Mouse (Mus musculus): ENCODE data around the gene Zup1. TPM values are rescaled to one million over a fixed set of nuclear protein-coding genes. Genes with fewer than 3 reads are reported as not detected.
A peak's percentile ranks its signal among the peaks of the same experiment; 100 is the strongest.
"Not testable (repeated sequence)": the region's sequence is repeated elsewhere in the genome, so short reads cannot be mapped to it uniquely, and the experiment has no call there.

Gene Zup1
- polyA plus RNA-seq (2012) = 0.05 and 0.23 TPM in 2 replicates

GRCm38 (mm10) chr10:33950803-33951583, at the start of gene Zup1:
Gene Zup1, minus strand, starts transcription at chr10:33951269.
- Histone ChIP-seq H3K9me3 (ENCODE audit: control insufficient read depth, low read length) (no peaks in the 10 kb centered on the region), H3K4me3 (replicated peaks) (peak within 1 kb of the TSS; percentile 86), H3K4me1 (ENCODE audit: control insufficient read depth) (peaks cover 22% of the 10 kb centered on the region), H3K27me3 (ENCODE audit: control insufficient read depth) (no peaks in the 10 kb centered on the region), H3K36me3 (ENCODE audit: control insufficient read depth) (peaks cover 19% of the 10 kb centered on the region)
- no peak for TF ChIP-seq TAL1 (IDR thresholded peaks at IDR 0.05; ENCODE audit: low read length)
- TF ChIP-seq GATA1 (IDR thresholded peaks at IDR 0.05; ENCODE audit: low read length) = 0 out of 2 replicates have a peak, but pooled peaks have one; percentile 5

DNA sequence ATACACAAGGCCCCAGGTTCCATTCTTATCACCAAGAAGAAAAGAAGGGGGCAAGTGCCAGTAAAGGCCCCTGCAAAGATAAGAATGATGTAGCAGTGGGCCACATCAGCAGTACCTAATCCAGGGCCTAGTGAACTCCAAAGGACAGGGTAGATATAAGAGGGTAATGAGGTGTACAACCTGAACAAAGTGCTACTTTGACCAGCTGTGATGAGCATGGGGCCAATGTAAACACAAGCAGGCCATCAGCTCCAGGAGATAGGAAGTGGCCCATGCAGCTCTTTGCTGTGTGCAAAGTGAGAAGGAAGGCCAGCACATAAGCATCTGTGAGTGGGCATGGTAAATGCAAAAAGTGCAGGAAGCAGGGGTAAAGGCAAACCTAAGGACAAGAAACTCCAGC, 47.3 kb upstream of the Zup1 start:
- H3K4me3 ChIP-seq (replicated peaks) = no peak overlapping the region
- H3K36me3 ChIP-seq (ENCODE audit: control insufficient read depth) = peaks cover 49% of the 10 kb centered on the region
- H3K9me3 ChIP-seq (ENCODE audit: control insufficient read depth, low read length) = no peaks in the 10 kb centered on the region
- no peaks in the 10 kb centered on the region for H3K27me3 ChIP-seq (ENCODE audit: control insufficient read depth)
- TF ChIP-seq TAL1 (IDR thresholded peaks at IDR 0.05; ENCODE audit: low read length) (no peak), GATA1 (IDR thresholded peaks at IDR 0.05; ENCODE audit: low read length) (no peak)
- H3K4me1 ChIP-seq (ENCODE audit: control insufficient read depth) = peaks cover 4% of the 10 kb centered on the region

- not testable (repeated sequence) for H3K4me3 ChIP-seq (replicated peaks); H3K27me3 ChIP-seq (ENCODE audit: control insufficient read depth); H3K4me1 ChIP-seq (ENCODE audit: control insufficient read depth); H3K9me3 ChIP-seq (ENCODE audit: control insufficient read depth, low read length)
- H3K36me3 ChIP-seq (ENCODE audit: control insufficient read depth) = peaks cover 47% of the 10 kb centered on the region
These were observed 45.6 kb upstream of the Zup1 start for GRCm38 (mm10) chr10:33996686-33997085.

- H3K9me3 ChIP-seq (ENCODE audit: control insufficient read depth, low read length) = no peaks in the 10 kb centered on the region
- no peak for TF ChIP-seq GATA1 (IDR thresholded peaks at IDR 0.05; ENCODE audit: low read length)
- no peak for TF ChIP-seq TAL1 (IDR thresholded peaks at IDR 0.05; ENCODE audit: low read length)
These were observed 35.7 kb upstream of the Zup1 start for GRCm38 (mm10) chr10:33986771-33987170.

DNA sequence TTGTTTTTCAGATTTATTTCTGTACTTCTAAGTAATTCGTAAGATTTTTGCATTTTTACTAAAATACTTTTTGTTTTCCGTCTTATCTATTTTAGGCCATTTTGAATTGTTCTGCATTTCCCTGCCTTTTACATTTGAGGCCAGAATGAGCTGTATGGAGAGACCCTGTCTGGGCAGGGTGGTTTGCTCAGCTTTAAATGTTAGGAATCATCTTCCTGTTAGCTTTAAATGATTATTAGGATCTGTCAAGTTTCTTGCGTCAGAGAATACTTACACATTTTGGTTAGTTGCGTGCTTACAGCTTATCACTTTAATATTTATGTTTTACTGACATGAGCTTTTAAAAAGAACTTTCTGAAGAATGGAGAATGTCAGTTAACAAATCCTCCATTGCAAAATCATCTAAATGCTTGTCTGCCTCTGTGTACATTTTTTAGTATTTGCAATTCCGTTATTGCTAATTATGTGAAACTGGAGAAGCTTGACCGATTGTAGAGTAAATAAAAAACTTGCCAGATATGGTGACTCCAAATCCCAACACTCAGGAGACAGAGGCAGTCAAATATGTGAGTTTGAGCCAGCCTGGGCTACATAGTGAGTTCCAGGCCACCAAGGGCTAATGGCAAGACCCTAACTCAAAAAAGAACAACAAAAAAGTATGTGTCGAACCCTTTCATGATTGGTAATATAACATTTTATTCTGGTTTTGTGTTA, 23.9 kb upstream of the Zup1 start:
- H3K36me3 ChIP-seq (ENCODE audit: control insufficient read depth) = no peaks in the 10 kb centered on the region
- TF ChIP-seq TAL1 (IDR thresholded peaks at IDR 0.05; ENCODE audit: low read length) = no peak
- TF ChIP-seq GATA1 (IDR thresholded peaks at IDR 0.05; ENCODE audit: low read length) = no peak
- peaks cover 8% of the 10 kb centered on the region for H3K9me3 ChIP-seq (ENCODE audit: control insufficient read depth, low read length)
- H3K4me1 ChIP-seq (ENCODE audit: control insufficient read depth) = no peaks in the 10 kb centered on the region
- H3K4me3 ChIP-seq (replicated peaks) = no peak overlapping the region
- no peaks in the 10 kb centered on the region for H3K27me3 ChIP-seq (ENCODE audit: control insufficient read depth)

More at GRCm38 (mm10) chr10:33986771-33987170, 35.7 kb upstream of the Zup1 start:
- no peaks in the 10 kb centered on the region for H3K27me3 ChIP-seq (ENCODE audit: control insufficient read depth)
- no peaks in the 10 kb centered on the region for H3K4me1 ChIP-seq (ENCODE audit: control insufficient read depth)
- peaks cover 6% of the 10 kb centered on the region; the same call in 1 of the 2 replicates for H3K36me3 ChIP-seq (ENCODE audit: control insufficient read depth)
- no peak overlapping the region for H3K4me3 ChIP-seq (replicated peaks)

DNA sequence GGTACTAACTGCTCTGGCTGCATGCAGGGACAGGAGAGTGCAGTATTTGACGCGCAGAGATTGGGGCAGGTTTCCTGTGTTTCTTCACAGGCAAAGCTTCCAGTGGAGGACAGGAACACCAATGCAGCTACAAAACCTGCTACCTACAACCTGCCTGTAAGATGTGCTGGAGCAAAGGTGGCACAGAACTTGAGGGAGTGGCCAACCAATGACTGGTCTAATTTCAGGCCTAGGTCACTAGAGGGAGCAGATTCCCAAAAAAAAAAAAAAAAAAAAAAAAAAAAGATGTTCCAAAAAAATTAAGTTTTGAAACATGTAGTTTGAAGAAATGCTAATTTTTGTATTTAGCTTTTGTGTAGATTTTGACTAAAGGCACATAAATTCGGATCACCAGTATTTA, 1.4 kb upstream of the Zup1 start:
- H3K4me1 ChIP-seq (ENCODE audit: control insufficient read depth) = peaks cover 22% of the 10 kb centered on the region
- H3K9me3 ChIP-seq (ENCODE audit: control insufficient read depth, low read length) = no peaks in the 10 kb centered on the region
- peaks cover 16% of the 10 kb centered on the region for H3K36me3 ChIP-seq (ENCODE audit: control insufficient read depth)
- no peak overlapping the region for H3K4me3 ChIP-seq (replicated peaks)
- H3K27me3 ChIP-seq (ENCODE audit: control insufficient read depth) = no peaks in the 10 kb centered on the region
- no peak for TF ChIP-seq TAL1 (IDR thresholded peaks at IDR 0.05; ENCODE audit: low read length)
- no peak for TF ChIP-seq GATA1 (IDR thresholded peaks at IDR 0.05; ENCODE audit: low read length)

GRCm38 (mm10) chr10:33946336-33946735, 4.7 kb downstream of the Zup1 start:
- TF ChIP-seq GATA1 (IDR thresholded peaks at IDR 0.05; ENCODE audit: low read length) = no peak
- TF ChIP-seq TAL1 (IDR thresholded peaks at IDR 0.05; ENCODE audit: low read length) = no peak
- Histone ChIP-seq H3K4me1 (ENCODE audit: control insufficient read depth) (peaks cover 18% of the 10 kb centered on the region), H3K4me3 (replicated peaks) (no peak overlapping the region), H3K36me3 (ENCODE audit: control insufficient read depth) (peaks cover 52% of the 10 kb centered on the region), H3K9me3 (ENCODE audit: control insufficient read depth, low read length) (no peaks in the 10 kb centered on the region), H3K27me3 (ENCODE audit: control insufficient read depth) (no peaks in the 10 kb centered on the region)

DNA sequence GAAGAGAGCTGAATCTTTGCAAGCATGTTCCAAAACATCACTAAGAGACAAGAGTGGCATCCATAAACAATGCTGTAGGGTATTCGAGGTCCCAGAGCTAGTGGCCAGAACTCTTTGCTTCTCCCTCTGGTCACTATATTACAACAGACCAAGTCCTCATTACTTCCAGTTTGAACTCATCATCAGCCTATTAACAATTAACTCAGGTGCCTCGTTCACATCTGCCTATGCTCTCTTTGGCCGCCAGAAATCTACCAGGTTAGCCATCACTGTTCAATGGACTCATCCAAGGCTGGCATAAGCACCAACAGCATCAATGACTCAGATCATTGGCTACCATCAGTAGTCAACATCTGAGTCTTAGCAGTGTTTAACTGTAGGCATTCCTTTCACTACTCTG, 5.7 kb downstream of the Zup1 start:
- peaks cover 57% of the 10 kb centered on the region for H3K36me3 ChIP-seq (ENCODE audit: control insufficient read depth)

GRCm38 (mm10) chr10:33940702-33941101, 10.4 kb downstream of the Zup1 start:
- TF ChIP-seq GATA1 (IDR thresholded peaks at IDR 0.05; ENCODE audit: low read length) (no peak), TAL1 (IDR thresholded peaks at IDR 0.05; ENCODE audit: low read length) (no peak)
- Histone ChIP-seq H3K9me3 (ENCODE audit: control insufficient read depth, low read length) (no peaks in the 10 kb centered on the region), H3K4me3 (replicated peaks) (no peak overlapping the region), H3K36me3 (ENCODE audit: control insufficient read depth) (peaks cover 67% of the 10 kb centered on the region), H3K4me1 (ENCODE audit: control insufficient read depth) (peaks cover 2% of the 10 kb centered on the region), H3K27me3 (ENCODE audit: control insufficient read depth) (no peaks in the 10 kb centered on the region)

More for the DNA sequence above, 5.7 kb downstream of the Zup1 start:
- Histone ChIP-seq H3K4me3 (replicated peaks) (no peak overlapping the region), H3K9me3 (ENCODE audit: control insufficient read depth, low read length) (no peaks in the 10 kb centered on the region), H3K4me1 (ENCODE audit: control insufficient read depth) (peaks cover 13% of the 10 kb centered on the region), H3K27me3 (ENCODE audit: control insufficient read depth) (no peaks in the 10 kb centered on the region)
- TF ChIP-seq TAL1 (IDR thresholded peaks at IDR 0.05; ENCODE audit: low read length) (no peak), GATA1 (IDR thresholded peaks at IDR 0.05; ENCODE audit: low read length) (no peak)
